Comparison of ENCODE assay signal across 14 mouse cellular contexts in genomic region chr3:34377329-34377728, GRCm38 (mm10).
A peak's percentile ranks its signal among the peaks of the same experiment; 100 is the strongest.
DNase-seq lines count a peak whose midpoint lies in the region; ATAC-seq lines count a peak whose summit lies in the region.
"Had no signal": no experiment of that assay in that cellular context is flagged by ENCODE, and none has a peak within 500 bp of the region (broad histone marks: within the 10 kb centered on the region; RNA-seq: fewer than 3 reads in every experiment).

No protein-coding gene starts in this region.

- no peak overlapping the region for H3K9ac ChIP-seq in neural tube, embryonic 11.5 days (ENCODE audit: low read length)
- no peak overlapping the region for H3K9ac ChIP-seq in hindbrain, embryonic 12.5 days
- peak overlapping the region; percentile 33; the same call in 1 of the 2 replicates for H3K9ac ChIP-seq in midbrain, embryonic 15.5 days
- H3K9ac ChIP-seq: heart, embryonic 12.5 days; kidney, embryonic 15.5 days; liver, embryonic 13.5 days had no signal

- no peak overlapping the region for H3K4me3 ChIP-seq in neural tube, embryonic 11.5 days (ENCODE audit: low read depth, low read length)
- H3K4me3 ChIP-seq in hindbrain, embryonic 12.5 days, result no peak overlapping the region
- 0 out of 2 replicates have a peak overlapping the region, but pooled peaks have one; percentile 17 for H3K4me3 ChIP-seq in midbrain, embryonic 15.5 days
- H3K4me3 ChIP-seq: heart, embryonic 12.5 days; kidney, embryonic 15.5 days; liver, embryonic 13.5 days had no signal

- DNase-seq in neural tube, embryonic 11.5 days (ENCODE audit: low spot score), result peak; percentile 20
- DNase-seq in neural tube, embryonic 10.5 days (ENCODE audit: extremely low spot score, low spot score), result no peak
- no peak for DNase-seq in kidney, adult 11 months
- DNase-seq in heart, postnatal 14 days, result no peak
- DNase-seq in right cerebral cortex, postnatal 36 days (ENCODE audit: low spot score in 2 of 2), result no peak
- DNase-seq: adrenal gland, postnatal 10 days; gastrocnemius, postnatal 14 days; liver, embryonic 13.5 days had no signal

- H3K9me3 ChIP-seq in neural tube, embryonic 11.5 days (ENCODE audit: control insufficient read depth, low read length), result no peaks in the 10 kb centered on the region
- H3K9me3 ChIP-seq in hindbrain, embryonic 12.5 days (replicated peaks), result no peaks in the 10 kb centered on the region
- H3K9me3 ChIP-seq in midbrain, embryonic 15.5 days, result no peaks in the 10 kb centered on the region
- H3K9me3 ChIP-seq: heart, embryonic 12.5 days; kidney, embryonic 15.5 days; liver, embryonic 13.5 days had no signal

- no peaks in the 10 kb centered on the region for H3K27me3 ChIP-seq in neural tube, embryonic 11.5 days (ENCODE audit: control insufficient read depth, insufficient read depth, low read length)
- no peaks in the 10 kb centered on the region for H3K27me3 ChIP-seq in hindbrain, embryonic 12.5 days
- H3K27me3 ChIP-seq in midbrain, embryonic 15.5 days (replicated peaks), result no peaks in the 10 kb centered on the region
- H3K27me3 ChIP-seq: heart, embryonic 12.5 days; kidney, embryonic 15.5 days; liver, embryonic 13.5 days had no signal

- H3K4me2 ChIP-seq in neural tube, embryonic 11.5 days (ENCODE audit: low read depth), result peak overlapping the region; percentile 19; the same call in 1 of the 2 replicates
- H3K4me2 ChIP-seq in hindbrain, embryonic 12.5 days (replicated peaks), result peak overlapping the region; percentile 17
- peak overlapping the region; percentile 45 for H3K4me2 ChIP-seq in midbrain, embryonic 15.5 days
- H3K4me2 ChIP-seq: heart, embryonic 12.5 days; kidney, embryonic 15.5 days; liver, embryonic 13.5 days had no signal

- H3K36me3 ChIP-seq in neural tube, embryonic 11.5 days (ENCODE audit: control insufficient read depth, insufficient read depth, low read length), result no peaks in the 10 kb centered on the region
- no peaks in the 10 kb centered on the region for H3K36me3 ChIP-seq in hindbrain, embryonic 12.5 days
- H3K36me3 ChIP-seq in midbrain, embryonic 15.5 days (replicated peaks), result no peaks in the 10 kb centered on the region
- H3K36me3 ChIP-seq: heart, embryonic 12.5 days; kidney, embryonic 15.5 days; liver, embryonic 13.5 days had no signal

- no peak for ATAC-seq in neural tube, embryonic 11.5 days (ENCODE audit: insufficient read depth, low FRiP score, low TSS enrichment)
- no peak for ATAC-seq in hindbrain, embryonic 12.5 days (ENCODE audit: low FRiP score)
- ATAC-seq in midbrain, embryonic 15.5 days (replicated peaks), result peak; percentile 24; the same call in 1 of the 2 replicates
- ATAC-seq in megakaryocyte, adult 5-6 weeks (ENCODE audit: poor library complexity, severe bottlenecking), result no peak

- H3K4me1 ChIP-seq in neural tube, embryonic 11.5 days (ENCODE audit: control insufficient read depth, insufficient read depth, low read length), result peaks cover 6% of the 10 kb centered on the region; the same call in 1 of the 2 replicates
- 0 out of 2 replicates have a peak, but pooled peaks cover 5% of the 10 kb centered on the region for H3K4me1 ChIP-seq in hindbrain, embryonic 12.5 days
- H3K4me1 ChIP-seq in midbrain, embryonic 15.5 days, result peaks cover 11% of the 10 kb centered on the region; the same call in 1 of the 2 replicates
- H3K4me1 ChIP-seq: heart, embryonic 12.5 days; kidney, embryonic 15.5 days; liver, embryonic 13.5 days had no signal

- 41% methylated on average over 12 of the region's 12 CpGs for WGBS in neural tube, embryonic 11.5 days
- 33% methylated on average over 12 of the region's 12 CpGs for WGBS in hindbrain, embryonic 12.5 days
- 9% methylated on average over 12 of the region's 12 CpGs for WGBS in midbrain, embryonic 15.5 days

- intact Hi-C loops in heart, postnatal 14 days (cut with DNase I), result no loop called here

- no peak overlapping the region for H3K27ac ChIP-seq in neural tube, embryonic 11.5 days (ENCODE audit: low read depth, low read length)
- H3K27ac ChIP-seq in hindbrain, embryonic 12.5 days, result no peak overlapping the region
- peak overlapping the region; percentile 63 for H3K27ac ChIP-seq in midbrain, embryonic 15.5 days
- H3K27ac ChIP-seq: kidney, embryonic 15.5 days; liver, embryonic 13.5 days; macrophage had no signal
